Mouse (Mus musculus): ENCODE results near the gene Gpr68. TPM values are rescaled to one million over a fixed set of nuclear protein-coding genes. Genes with fewer than 3 reads are reported as not detected.

The Gpr68 gene
- polyA plus RNA-seq, 1 experiment = 0.13 TPM

- Histone ChIP-seq H3K36me3 (ENCODE audit: control insufficient read depth, insufficient read depth) (peaks cover 20% of the 10 kb centered on the region), H3K79me2 (ENCODE audit: control insufficient read depth, insufficient read depth) (no peaks in the 10 kb centered on the region), H3K79me3 (ENCODE audit: low read depth) (no peaks in the 10 kb centered on the region), H3K4me3 (ENCODE audit: insufficient read depth, poor library complexity, severe bottlenecking) (no peak overlapping the region), H3ac (ENCODE audit: control insufficient read depth, insufficient read length, low read depth) (no peak overlapping the region), H3K27me3 (ENCODE audit: control insufficient read depth, insufficient read depth, insufficient read length) (no peaks in the 10 kb centered on the region)
- TF ChIP-seq USF1 (IDR thresholded peaks at IDR 0.05; ENCODE audit: low read depth) (no peak), MAX (IDR thresholded peaks at IDR 0.05) (no peak), MYOD1 (IDR thresholded peaks at IDR 0.05; ENCODE audit: control insufficient read depth, insufficient read length, low read depth) (no peak), MYOG (IDR thresholded peaks at IDR 0.05; ENCODE audit: control insufficient read depth, extremely low read depth, insufficient read length) (no peak), FOSL1 (IDR thresholded peaks at IDR 0.05; ENCODE audit: insufficient read depth, low read length, poor library complexity, severe bottlenecking) (no peak), CTCF (IDR thresholded peaks at IDR 0.05; ENCODE audit: control insufficient read depth, insufficient read depth, insufficient read length) (no peak), CEBPB (IDR thresholded peaks at IDR 0.05; ENCODE audit: low read depth) (no peak)
Observed at GRCm38 (mm10) chr12:100943146-100943545, 35.1 kb upstream of the Gpr68 start.

- Histone ChIP-seq H3K79me2 (ENCODE audit: control insufficient read depth, insufficient read depth) (no peaks in the 10 kb centered on the region), H3K4me3 (ENCODE audit: insufficient read depth, poor library complexity, severe bottlenecking) (no peak overlapping the region), H3K36me3 (ENCODE audit: control insufficient read depth, insufficient read depth) (peaks cover 9% of the 10 kb centered on the region), H3K27me3 (ENCODE audit: control insufficient read depth, insufficient read depth, insufficient read length) (no peaks in the 10 kb centered on the region), H3K79me3 (ENCODE audit: low read depth) (no peaks in the 10 kb centered on the region), H3ac (ENCODE audit: control insufficient read depth, insufficient read length, low read depth) (no peak overlapping the region)
- TF ChIP-seq USF1 (IDR thresholded peaks at IDR 0.05; ENCODE audit: low read depth) (no peak), CTCF (IDR thresholded peaks at IDR 0.05; ENCODE audit: control insufficient read depth, insufficient read depth, insufficient read length) (no peak), FOSL1 (IDR thresholded peaks at IDR 0.05; ENCODE audit: insufficient read depth, low read length, poor library complexity, severe bottlenecking) (no peak), MYOG (IDR thresholded peaks at IDR 0.05; ENCODE audit: control insufficient read depth, extremely low read depth, insufficient read length) (no peak), MAX (IDR thresholded peaks at IDR 0.05) (no peak), CEBPB (IDR thresholded peaks at IDR 0.05; ENCODE audit: low read depth) (no peak), MYOD1 (IDR thresholded peaks at IDR 0.05; ENCODE audit: control insufficient read depth, insufficient read length, low read depth) (no peak)
Observed at GRCm38 (mm10) chr12:100941361-100941760, 33.4 kb upstream of the Gpr68 start.

GRCm38 (mm10) chr12:100937441-100938360 lies 29.7 kb upstream of the Gpr68 start:
- H3ac ChIP-seq (ENCODE audit: control insufficient read depth, insufficient read length, low read depth) = no peak overlapping the region
- H3K79me2 ChIP-seq (ENCODE audit: control insufficient read depth, insufficient read depth) = no peaks in the 10 kb centered on the region
- H3K36me3 ChIP-seq (ENCODE audit: control insufficient read depth, insufficient read depth) = peaks cover 6% of the 10 kb centered on the region
- no peaks in the 10 kb centered on the region for H3K27me3 ChIP-seq (ENCODE audit: control insufficient read depth, insufficient read depth, insufficient read length)
- TF ChIP-seq FOSL1 (IDR thresholded peaks at IDR 0.05; ENCODE audit: insufficient read depth, low read length, poor library complexity, severe bottlenecking) (no peak), MYOD1 (IDR thresholded peaks at IDR 0.05; ENCODE audit: control insufficient read depth, insufficient read length, low read depth) (no peak), USF1 (IDR thresholded peaks at IDR 0.05; ENCODE audit: low read depth) (no peak), MYOG (IDR thresholded peaks at IDR 0.05; ENCODE audit: control insufficient read depth, extremely low read depth, insufficient read length) (no peak), CEBPB (IDR thresholded peaks at IDR 0.05; ENCODE audit: low read depth) (no peak), CTCF (IDR thresholded peaks at IDR 0.05; ENCODE audit: control insufficient read depth, insufficient read depth, insufficient read length) (no peak), MAX (IDR thresholded peaks at IDR 0.05) (no peak)
- no peak overlapping the region for H3K4me3 ChIP-seq (ENCODE audit: insufficient read depth, poor library complexity, severe bottlenecking)
- no peaks in the 10 kb centered on the region for H3K79me3 ChIP-seq (ENCODE audit: low read depth)

GRCm38 (mm10) chr12:100936737-100937136 lies 28.7 kb upstream of the Gpr68 start:
- TF ChIP-seq MYOD1 (IDR thresholded peaks at IDR 0.05; ENCODE audit: control insufficient read depth, insufficient read length, low read depth) (no peak), CTCF (IDR thresholded peaks at IDR 0.05; ENCODE audit: control insufficient read depth, insufficient read depth, insufficient read length) (no peak), MYOG (IDR thresholded peaks at IDR 0.05; ENCODE audit: control insufficient read depth, extremely low read depth, insufficient read length) (no peak), CEBPB (IDR thresholded peaks at IDR 0.05; ENCODE audit: low read depth) (no peak), MAX (IDR thresholded peaks at IDR 0.05) (no peak), USF1 (IDR thresholded peaks at IDR 0.05; ENCODE audit: low read depth) (no peak), FOSL1 (IDR thresholded peaks at IDR 0.05; ENCODE audit: insufficient read depth, low read length, poor library complexity, severe bottlenecking) (no peak)
- Histone ChIP-seq H3K36me3 (ENCODE audit: control insufficient read depth, insufficient read depth) (peaks cover 6% of the 10 kb centered on the region), H3K79me2 (ENCODE audit: control insufficient read depth, insufficient read depth) (no peaks in the 10 kb centered on the region), H3ac (ENCODE audit: control insufficient read depth, insufficient read length, low read depth) (no peak overlapping the region), H3K27me3 (ENCODE audit: control insufficient read depth, insufficient read depth, insufficient read length) (no peaks in the 10 kb centered on the region), H3K79me3 (ENCODE audit: low read depth) (no peaks in the 10 kb centered on the region), H3K4me3 (ENCODE audit: insufficient read depth, poor library complexity, severe bottlenecking) (no peak overlapping the region)

GRCm38 (mm10) chr12:100936116-100936515 lies 28.1 kb upstream of the Gpr68 start:
- H3K79me3 ChIP-seq (ENCODE audit: low read depth) = no peaks in the 10 kb centered on the region
- no peak overlapping the region for H3K4me3 ChIP-seq (ENCODE audit: insufficient read depth, poor library complexity, severe bottlenecking)
- peaks cover 6% of the 10 kb centered on the region for H3K36me3 ChIP-seq (ENCODE audit: control insufficient read depth, insufficient read depth)
- H3K79me2 ChIP-seq (ENCODE audit: control insufficient read depth, insufficient read depth) = no peaks in the 10 kb centered on the region
- H3K27me3 ChIP-seq (ENCODE audit: control insufficient read depth, insufficient read depth, insufficient read length) = no peaks in the 10 kb centered on the region
- no peak for TF ChIP-seq MYOG (IDR thresholded peaks at IDR 0.05; ENCODE audit: control insufficient read depth, extremely low read depth, insufficient read length)
- TF ChIP-seq CTCF (IDR thresholded peaks at IDR 0.05; ENCODE audit: control insufficient read depth, insufficient read depth, insufficient read length) = peak; percentile 65
- no peak overlapping the region for H3ac ChIP-seq (ENCODE audit: control insufficient read depth, insufficient read length, low read depth)
